Mouse (Mus musculus) CH12.LX (cell line): ENCODE results near the gene Sall4. TPM values are rescaled to one million over a fixed set of nuclear protein-coding genes. Genes with fewer than 3 reads are reported as not detected.

Experiments
- DNase-seq: peaks from one replicate; pipeline ENCODE4 v3.0.0-alpha.2; 2013; ENCODE audit errors: extremely low read depth
- H3K27ac ChIP-seq: 2 replicates; pipeline ENCODE4 v1.5.1; 2012; ENCODE audit warnings: low read depth, mild to moderate bottlenecking, control low read depth, moderate library complexity; ENCODE audit not compliant: insufficient read depth
- H3K27me3 ChIP-seq: replicated peaks from 2 replicates; pipeline ENCODE3; 2012; ENCODE audit warnings: inconsistent platforms
- H3K36me3 ChIP-seq, 2 experiments: replicated peaks in 1 of 2; 2 replicates each; pipeline versions ENCODE3 to v1.6.1; 2012; ENCODE audit warnings: inconsistent platforms in 1 of 2, low read length in 1 of 2, mild to moderate bottlenecking in 1 of 2, mixed read lengths in 1 of 2, moderate library complexity in 1 of 2; ENCODE audit not compliant: control insufficient read depth in 1 of 2, insufficient read depth in 1 of 2
- H3K4me1 ChIP-seq, 2 experiments: 2 replicates each; pipeline ENCODE4 v1.6.1; 2012; ENCODE audit warnings: inconsistent platforms in 1 of 2, moderate library complexity in 1 of 2; ENCODE audit not compliant: insufficient read depth in 2 of 2, control insufficient read depth in 1 of 2
- H3K4me2 ChIP-seq: 2 replicates; pipeline ENCODE4 v1.6.1; 2012; ENCODE audit warnings: low read depth, mild to moderate bottlenecking, control low read depth; ENCODE audit not compliant: poor library complexity, insufficient read depth, severe bottlenecking
- H3K4me3 ChIP-seq, 3 experiments: fragments of 150-350 bp in 1 of 3; sonication (generic) in 1 of 3; replicated peaks in 1 of 3; 2 replicates each; pipeline versions ENCODE3 to v1.5.1; 2011 to 2012; ENCODE audit warnings: low read depth in 2 of 3, low read length in 2 of 3, mild to moderate bottlenecking in 2 of 3, moderate library complexity in 2 of 3, control low read depth in 1 of 3, improper control_type of control experiment in 1 of 3, inconsistent platforms in 1 of 3, mixed read lengths in 1 of 3; ENCODE audit not compliant: poor library complexity in 1 of 3
- H3K79me2 ChIP-seq: replicated peaks from 2 replicates; pipeline ENCODE4 v1.6.1; 2012; ENCODE audit warnings: mild to moderate bottlenecking, moderate library complexity; ENCODE audit not compliant: control insufficient read depth, poor library complexity, insufficient read depth, severe bottlenecking; ENCODE audit errors: extremely low read depth
- H3K9ac ChIP-seq: 2 replicates; pipeline ENCODE4 v1.6.1; 2012; ENCODE audit warnings: low read depth, mild to moderate bottlenecking, control low read depth, moderate library complexity; ENCODE audit not compliant: insufficient read depth
- H3K9me3 ChIP-seq: replicated peaks from 2 replicates; pipeline ENCODE3; 2012; ENCODE audit warnings: low read length, inconsistent platforms, mixed read lengths
- CHD1 ChIP-seq: IDR thresholded peaks from 2 replicates; pipeline ENCODE4 v1.6.1; 2012; ENCODE audit warnings: low read depth, low read length, improper control_type of control experiment, inconsistent platforms
- CTCF ChIP-seq, 2 experiments: IDR thresholded peaks in 1 of 2; conservative IDR thresholded peaks in 1 of 2; 2 replicates each; pipeline ENCODE4 v1.5.1; 2011 to 2012; ENCODE audit warnings: low read depth in 2 of 2, low read length in 2 of 2, improper control_type of control experiment in 1 of 2, inconsistent platforms in 1 of 2, mild to moderate bottlenecking in 1 of 2, moderate library complexity in 1 of 2
- E2F4 ChIP-seq: IDR thresholded peaks from 2 replicates; pipeline ENCODE4 v1.6.1; 2011; ENCODE audit warnings: low read depth, low read length, improper control_type of control experiment; ENCODE audit not compliant: insufficient replicate concordance
- EP300 ChIP-seq: IDR thresholded peaks from 2 replicates; pipeline ENCODE4 v1.6.1; 2011; ENCODE audit warnings: low read length, improper control_type of control experiment
- GABPA ChIP-seq: IDR thresholded peaks from 2 replicates; pipeline ENCODE4 v1.6.1; 2012; ENCODE audit warnings: low read depth, low read length, improper control_type of control experiment, inconsistent platforms; ENCODE audit not compliant: insufficient replicate concordance
- JUND ChIP-seq: conservative IDR thresholded peaks from 2 replicates; pipeline ENCODE4 v1.6.1; 2011; ENCODE audit warnings: low read depth, low read length, improper control_type of control experiment
- KAT2A ChIP-seq: IDR thresholded peaks from 2 replicates; pipeline ENCODE4 v1.6.1; 2012; ENCODE audit warnings: low read length, improper control_type of control experiment, inconsistent platforms; ENCODE audit not compliant: insufficient replicate concordance
- MAX ChIP-seq: IDR thresholded peaks from 2 replicates; pipeline ENCODE4 v1.6.1; 2011; ENCODE audit warnings: low read length, improper control_type of control experiment
- MXI1 ChIP-seq: IDR thresholded peaks from 2 replicates; pipeline ENCODE4 v1.6.1; 2011; ENCODE audit warnings: mild to moderate bottlenecking, low read depth, low read length, improper control_type of control experiment
- MYC ChIP-seq: IDR thresholded peaks from 2 replicates; pipeline ENCODE4 v1.6.1; 2011; ENCODE audit warnings: low read depth, mild to moderate bottlenecking, improper control_type of control experiment, low read length
- NELFE ChIP-seq: IDR thresholded peaks from 2 replicates; pipeline ENCODE4 v1.6.1; 2011; ENCODE audit warnings: low read depth, low read length, improper control_type of control experiment
- NRF1 ChIP-seq: IDR thresholded peaks from 2 replicates; pipeline ENCODE4 v1.6.1; 2014; ENCODE audit warnings: low read depth, mild to moderate bottlenecking, inconsistent platforms, low read length, improper control_type of control experiment, moderate library complexity
- PAX5 ChIP-seq: IDR thresholded peaks from 2 replicates; pipeline ENCODE4 v1.6.1; 2012; ENCODE audit warnings: low read length, inconsistent platforms, mixed read lengths
- RAD21 ChIP-seq: IDR thresholded peaks from 2 replicates; pipeline ENCODE4 v1.6.1; 2011; ENCODE audit warnings: low read depth, mild to moderate bottlenecking, low read length, improper control_type of control experiment, moderate library complexity
- RCOR1 ChIP-seq: conservative IDR thresholded peaks from 2 replicates; pipeline ENCODE4 v1.6.1; 2012; ENCODE audit warnings: low read depth, mild to moderate bottlenecking, inconsistent platforms, low read length, improper control_type of control experiment
- SIN3A ChIP-seq: IDR thresholded peaks from 2 replicates; pipeline ENCODE4 v1.6.1; 2012; ENCODE audit warnings: low read length, improper control_type of control experiment, inconsistent platforms
- TBP ChIP-seq: conservative IDR thresholded peaks from 2 replicates; pipeline ENCODE4 v1.6.1; 2011; ENCODE audit warnings: low read depth, low read length, improper control_type of control experiment
- TCF12 ChIP-seq: IDR thresholded peaks from 2 replicates; pipeline ENCODE4 v1.6.1; 2014; ENCODE audit warnings: low read depth, mild to moderate bottlenecking, inconsistent platforms, low read length, improper control_type of control experiment
- USF2 ChIP-seq: conservative IDR thresholded peaks from 2 replicates; pipeline ENCODE4 v1.6.1; 2011; ENCODE audit warnings: low read depth, low read length, improper control_type of control experiment
- ZKSCAN1 ChIP-seq: IDR thresholded peaks from 2 replicates; pipeline ENCODE4 v1.6.1; 2012; ENCODE audit warnings: low read depth, inconsistent platforms, low read length, improper control_type of control experiment, borderline replicate concordance
- ZMIZ1 ChIP-seq: IDR thresholded peaks from 2 replicates; pipeline ENCODE4 v1.6.1; 2012; ENCODE audit warnings: low read depth, mild to moderate bottlenecking, inconsistent platforms, low read length, improper control_type of control experiment
- dilution Hi-C: fragments of 300-500 bp; cut with MboI; formaldehyde crosslinking; loops from 2 replicates; pipeline ENCODE4 v1.14.3; 2020; ENCODE audit warnings: low sequenced_read_pairs; ENCODE audit not compliant: extremely low pct_unique_long_range_greater_than_20kb, extremely low pct_ligation_motif_present
- in situ Hi-C: fragments of 300-500 bp; cut with MboI; formaldehyde crosslinking; loops from 3 replicates; pipeline ENCODE4 v1.14.3; 2019; ENCODE audit warnings: low sequenced_read_pairs, low pct_ligation_motif_present, low pct_unique_long_range_greater_than_20kb, mixed read lengths
- polyA plus RNA-seq: library from polyadenylated mRNA; unstranded; fragments of >175 nt; gene quantifications from 2 replicates; pipeline ENCODE4 v1.2.1, GENCODE M21; 2012; ENCODE audit warnings: low read depth; ENCODE audit not compliant: insufficient read length
- total RNA-seq, 2 experiments: library from RNA; depleted of rRNA; stranded (reverse); fragments of 300-350 nt in 1 of 2; fragments of >200 nt in 1 of 2; gene quantifications; 2 replicates each; pipeline ENCODE4 v1.2.3; 2012 to 2014

Sall4 gene
- total and polyA plus RNA-seq, 3 experiments = not detected

GRCm38 (mm10) chr2:168777481-168777880 is 9.7 kb upstream of the Sall4 start:
- TF ChIP-seq CTCF (conservative IDR thresholded peaks at IDR 0.05 in 1 of 2, IDR thresholded peaks at IDR 0.05 in 1 of 2; ENCODE audit: low read depth in 2 of 2, low read length in 2 of 2) = no peak
- TF ChIP-seq EP300 = no peak
- no peak for TF ChIP-seq NRF1
- TF ChIP-seq, all 38 proteins: peak for 0
- dilution Hi-C loops = no loop called here
- no peaks in the 10 kb centered on the region for H3K79me2 ChIP-seq
- in situ Hi-C loops = no loop called here
- H3K9me3 ChIP-seq = no peaks in the 10 kb centered on the region
- no peaks in the 10 kb centered on the region for H3K36me3 ChIP-seq
- H3K4me1 ChIP-seq = no peaks in the 10 kb centered on the region
- H3K4me3 ChIP-seq = no peak overlapping the region
- no peak overlapping the region for H3K4me2 ChIP-seq
- no peak overlapping the region for H3K9ac ChIP-seq
- peaks cover 18% of the 10 kb centered on the region for H3K27me3 ChIP-seq
- no peak for DNase-seq
- no peak overlapping the region for H3K27ac ChIP-seq

DNA sequence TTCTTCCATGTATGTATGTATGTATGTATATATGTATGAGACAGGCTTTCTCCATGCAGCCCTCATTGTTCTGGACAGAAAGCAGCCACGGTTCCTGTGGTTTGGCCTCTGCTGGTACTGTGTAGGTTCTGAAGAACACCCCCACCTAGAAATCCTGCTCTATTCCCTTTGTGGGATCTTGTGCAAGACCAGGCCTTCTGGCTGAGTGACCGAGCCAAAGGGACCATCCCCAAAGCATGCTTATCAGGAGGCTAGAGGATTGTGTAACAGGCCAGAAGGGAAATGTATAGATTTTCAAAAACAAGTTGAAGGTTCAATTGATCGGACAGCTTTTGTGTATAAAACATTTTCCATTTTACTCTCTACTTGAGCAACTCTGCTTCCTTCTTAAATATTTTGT is 8.5 kb upstream of the Sall4 start:
- Histone ChIP-seq H3K9me3 (no peaks in the 10 kb centered on the region), H3K4me3 (no peak overlapping the region), H3K27me3 (peaks cover 23% of the 10 kb centered on the region)
- DNase-seq = no peak
- TF ChIP-seq RCOR1 (no peak), SIN3A (no peak), RAD21 (no peak)
- TF ChIP-seq, all 38 proteins: peak for 0
- Histone ChIP-seq H3K27ac (no peak overlapping the region), H3K79me2 (no peaks in the 10 kb centered on the region), H3K4me1 (no peaks in the 10 kb centered on the region), H3K36me3 (no peaks in the 10 kb centered on the region), H3K9ac (no peak overlapping the region), H3K4me2 (no peak overlapping the region)
- dilution Hi-C loops (no loop called here), in situ Hi-C loops (no loop called here)

- in situ Hi-C loops (no loop called here), dilution Hi-C loops (no loop called here)
- no peak overlapping the region for H3K4me2 ChIP-seq
- no peak overlapping the region for H3K27ac ChIP-seq
- no peaks in the 10 kb centered on the region for H3K79me2 ChIP-seq
- peaks cover 18% of the 10 kb centered on the region for H3K9me3 ChIP-seq
- DNase-seq = no peak
- no peak overlapping the region for H3K4me3 ChIP-seq
- H3K36me3 ChIP-seq = no peaks in the 10 kb centered on the region
- peaks cover 0 to 6% of the 10 kb centered on the region in 2 experiments; a peak in 2 of 4 replicates for H3K4me1 ChIP-seq
- TF ChIP-seq CHD1 = no peak
- TF ChIP-seq MYC = no peak
- no peak for TF ChIP-seq GABPA
- no peak for TF ChIP-seq JUND
- no peak for TF ChIP-seq PAX5
- TF ChIP-seq E2F4 = no peak
- no peak for TF ChIP-seq TCF12
- TF ChIP-seq ZKSCAN1 = no peak
- TF ChIP-seq RAD21 = no peak
- no peak for TF ChIP-seq KAT2A
- TF ChIP-seq NELFE = no peak
- no peak for TF ChIP-seq NRF1
- TF ChIP-seq SIN3A = no peak
- TF ChIP-seq MXI1 = no peak
- no peak for TF ChIP-seq ZMIZ1
- TF ChIP-seq MAX = no peak
- TF ChIP-seq USF2 = no peak
- TF ChIP-seq TBP = no peak
- H3K9ac ChIP-seq = no peak overlapping the region
- peaks cover 48% of the 10 kb centered on the region for H3K27me3 ChIP-seq
Observed at GRCm38 (mm10) chr2:168769259-168769658, 1.5 kb upstream of the Sall4 start.
